Mouse (Mus musculus): ENCODE measurements around the gene Scai. TPM values are rescaled to one million over a fixed set of nuclear protein-coding genes. Genes with fewer than 3 reads are reported as not detected.

Gene Scai
- polyA plus RNA-seq (2017; shearing (Covaris generic)): 10 to 100 TPM; 12.8 to 16.7 TPM

DNA sequence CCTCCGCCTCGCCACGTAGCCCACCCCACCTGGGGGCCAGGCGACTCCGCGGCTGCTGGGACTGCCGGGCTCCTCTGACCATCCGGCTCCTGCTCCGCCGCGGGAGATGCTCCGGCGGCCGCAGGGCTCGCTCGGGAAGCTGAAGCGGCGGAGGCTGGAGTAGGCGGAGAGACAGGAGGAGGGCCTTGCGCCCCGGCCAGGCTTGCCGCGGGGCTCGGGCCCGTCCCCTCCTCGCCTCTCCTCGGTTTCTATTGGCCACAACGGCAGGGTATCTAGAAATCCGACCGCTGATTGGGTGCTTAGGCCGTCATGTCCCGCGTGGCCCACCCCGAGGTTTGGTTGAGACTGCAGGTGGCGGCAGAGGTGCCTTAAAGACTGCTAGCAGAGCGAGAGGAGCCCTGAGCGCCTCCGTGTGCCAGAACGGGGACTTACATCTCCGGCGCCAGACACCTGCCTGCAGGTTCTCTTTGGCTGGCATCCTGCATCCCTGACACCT is at the start of gene Scai:
Gene Scai, minus strand, starts transcription at position 174 of the 496 bp plus-strand sequence.
- peak; percentile 97 for ATAC-seq

- no peak for ATAC-seq
Measured at GRCm38 (mm10) chr2:39226731-39227130, 36.2 kb upstream of the Scai start.

- peak; percentile 96 for ATAC-seq
Measured at GRCm38 (mm10) chr2:39226019-39226640, 35.6 kb upstream of the Scai start, which contains the start of gene Ppp6c. Gene Ppp6c, minus strand, starts transcription at chr2:39226451.

DNA sequence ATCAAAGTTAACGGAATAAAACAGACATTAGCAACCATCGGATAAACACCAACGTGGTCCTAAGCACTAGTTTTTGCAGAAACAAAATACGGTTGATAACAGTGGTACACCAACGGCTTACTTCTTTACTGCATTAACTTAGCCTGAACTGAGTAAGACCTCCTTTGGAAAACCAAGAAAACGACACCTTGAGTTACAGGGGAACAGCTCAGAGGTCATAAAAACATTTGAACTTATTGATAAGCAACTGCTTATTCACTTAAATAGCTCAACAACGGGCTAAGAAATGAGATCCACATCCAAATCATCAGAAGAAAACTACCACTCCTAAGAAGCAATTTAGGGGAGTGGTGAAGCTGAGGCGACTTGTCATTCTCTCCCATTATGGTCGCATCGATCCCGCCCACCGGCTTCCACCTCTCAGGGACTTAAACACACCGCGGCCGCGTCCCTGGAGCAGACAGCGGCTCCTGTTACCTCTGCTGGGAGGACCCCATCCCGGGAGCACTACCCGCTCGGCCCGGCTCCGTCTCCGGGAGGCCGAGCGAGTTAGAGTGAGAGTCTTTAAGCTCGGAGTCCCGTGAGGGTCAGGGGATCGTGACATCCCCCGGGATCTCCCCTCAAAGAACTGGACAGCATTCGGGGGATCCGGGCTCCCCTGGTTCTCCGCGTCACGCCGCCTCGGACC is 34.9 kb upstream of the Scai start:
- ATAC-seq: peak; percentile 35

DNA sequence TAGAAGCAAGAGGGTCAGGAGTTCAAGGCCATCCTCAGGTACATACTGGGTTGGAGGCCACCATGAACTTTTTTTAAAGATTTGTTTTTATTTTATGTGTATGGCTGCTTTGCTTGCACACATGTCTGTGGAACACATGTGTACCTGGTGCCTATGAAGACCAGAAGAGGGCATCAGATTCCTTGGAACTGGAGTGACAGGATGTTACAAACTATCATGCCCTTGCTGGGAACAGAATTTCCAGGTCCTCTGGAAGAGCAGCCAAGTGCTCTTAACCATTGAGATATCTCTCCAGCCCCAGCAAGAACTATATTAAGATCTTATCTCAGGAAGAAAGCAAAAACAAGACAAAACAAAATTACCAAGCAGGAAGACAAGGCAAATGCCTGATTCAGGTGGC is 34.1 kb upstream of the Scai start:
- no peak for ATAC-seq

DNA sequence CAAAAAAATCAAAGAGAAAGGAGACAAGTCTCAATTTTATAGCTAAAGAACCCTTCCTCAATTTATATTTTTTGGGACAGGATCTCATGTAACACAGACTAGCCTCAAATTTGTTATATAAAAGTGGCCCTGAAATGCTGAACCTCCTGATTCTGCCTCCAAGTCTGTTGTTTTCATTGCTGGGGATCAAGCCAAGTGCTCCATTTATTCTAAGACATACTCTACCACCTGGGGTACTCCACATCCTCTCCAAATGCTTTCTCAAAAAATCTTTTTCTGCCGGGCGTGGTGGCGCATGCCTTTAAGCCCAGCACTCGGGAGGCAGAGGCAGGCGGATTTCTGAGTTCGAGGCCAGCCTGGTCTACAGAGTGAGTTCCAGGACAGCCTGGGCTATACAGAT is 29.5 kb upstream of the Scai start:
- no peak for ATAC-seq

GRCm38 (mm10) chr2:39219034-39219433 is 28.5 kb upstream of the Scai start:
- no peak for ATAC-seq

- ATAC-seq: no peak
Measured at GRCm38 (mm10) chr2:39217150-39217549, 26.6 kb upstream of the Scai start.

- no peak for ATAC-seq
Measured at GRCm38 (mm10) chr2:39210738-39211137, 20.2 kb upstream of the Scai start.

- no peak for ATAC-seq
Measured at GRCm38 (mm10) chr2:39203359-39203758, 12.8 kb upstream of the Scai start.

DNA sequence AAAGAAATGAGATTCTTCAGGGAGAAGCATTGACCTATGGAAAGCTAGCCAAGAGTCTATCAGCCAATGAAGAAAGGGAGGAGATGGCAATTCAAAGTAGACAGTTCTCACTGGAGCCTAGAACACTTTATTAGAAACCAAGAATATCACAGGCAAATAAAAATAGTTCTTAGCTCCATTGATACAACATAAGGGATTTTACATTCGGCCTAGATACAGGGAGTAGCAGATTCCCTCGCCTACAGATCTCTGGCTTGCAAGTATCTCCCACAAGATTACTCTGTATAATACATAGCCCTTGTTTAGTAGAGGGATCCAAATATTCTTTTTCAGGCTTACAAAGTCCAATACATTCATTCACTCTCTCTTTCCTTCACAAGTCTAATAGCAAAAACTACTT is 4.3 kb upstream of the Scai start:
- ATAC-seq: no peak

DNA sequence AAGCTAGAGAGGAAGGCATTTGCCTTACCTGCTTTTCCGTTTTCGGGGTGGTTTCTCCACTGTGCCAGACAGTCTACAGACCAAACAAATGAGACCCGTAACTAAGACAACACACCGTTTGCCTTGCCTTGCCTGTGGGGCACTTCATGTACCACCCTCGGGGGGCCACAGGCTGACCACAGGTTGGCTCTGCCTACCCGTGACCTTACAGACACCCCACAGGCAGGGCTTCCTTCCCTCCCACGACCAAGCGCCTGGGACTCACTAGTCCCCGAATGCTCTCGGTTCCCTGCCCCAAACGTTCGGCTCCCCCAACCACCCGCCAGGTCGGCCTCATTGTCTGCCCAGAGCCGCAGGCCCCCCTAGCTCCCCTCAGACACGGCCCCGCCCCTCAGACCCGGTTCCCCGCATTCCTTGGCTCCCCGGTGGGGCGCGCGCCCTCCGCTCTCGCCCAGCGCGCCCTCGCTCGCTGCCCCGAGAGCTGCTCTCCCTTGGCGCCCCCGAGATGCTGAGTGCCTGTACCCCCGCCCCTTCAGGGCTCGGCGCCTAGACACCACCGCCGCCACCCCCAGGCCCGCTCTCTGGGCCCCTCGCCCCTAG is 473 bp downstream of the Scai start:
- peak; percentile 18 for ATAC-seq

DNA sequence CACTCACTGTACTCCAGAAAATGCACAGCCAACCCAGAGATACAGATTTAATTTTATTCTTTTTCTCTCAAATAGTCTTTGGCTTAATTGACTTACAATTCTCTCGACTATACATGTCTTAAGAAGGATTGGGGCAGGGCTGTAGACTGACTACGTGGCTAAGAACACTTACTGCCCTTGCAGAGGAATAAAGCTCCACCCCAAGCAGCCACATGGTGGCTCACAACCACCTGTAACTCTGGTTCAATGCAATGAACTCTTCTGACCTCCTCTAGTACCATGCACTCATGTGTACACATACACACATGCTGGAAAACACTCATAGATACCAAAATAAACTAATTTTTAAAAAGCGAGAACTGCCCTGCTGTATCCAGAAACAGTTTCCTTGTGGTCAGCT is 4.6 kb downstream of the Scai start:
- no peak for ATAC-seq

DNA sequence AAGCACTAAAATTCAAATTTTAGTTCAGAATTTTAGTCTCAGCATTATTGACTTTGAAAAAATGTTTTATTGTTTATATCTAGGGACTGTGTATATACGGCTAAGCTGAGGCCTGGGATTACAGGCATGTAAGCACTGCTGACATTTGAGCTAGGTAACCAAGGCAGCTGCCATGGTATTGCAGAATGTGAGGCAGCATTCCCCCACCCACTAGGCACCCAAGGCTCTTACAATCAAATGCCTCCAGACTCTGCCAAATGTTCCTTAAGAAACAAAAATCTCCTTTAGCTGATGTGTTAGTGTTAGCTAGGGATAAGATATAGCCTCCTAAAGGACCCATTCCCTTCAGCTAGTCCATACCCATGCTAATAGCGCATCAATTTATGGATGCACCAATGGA is 6.9 kb downstream of the Scai start:
- ATAC-seq: no peak

DNA sequence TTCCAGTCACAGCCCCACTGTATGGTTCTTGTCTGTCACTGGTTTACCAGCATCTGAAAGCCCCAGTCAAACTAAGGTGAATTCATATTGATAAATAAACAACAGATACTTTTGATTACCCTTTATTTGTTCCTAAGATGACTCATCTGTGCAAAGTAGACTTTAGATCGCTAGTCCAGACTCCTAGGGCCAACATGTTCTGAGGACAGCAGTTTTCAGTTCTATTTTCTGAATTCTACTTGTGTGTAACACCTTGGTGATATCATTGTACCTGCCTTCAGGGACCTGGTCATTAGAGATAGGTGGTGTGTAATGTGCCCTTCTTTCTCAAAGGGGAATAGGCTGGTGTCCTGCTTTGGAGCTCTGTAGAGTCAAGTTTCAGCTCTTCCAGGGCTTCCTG is 29.5 kb downstream of the Scai start:
- no peak for ATAC-seq

DNA sequence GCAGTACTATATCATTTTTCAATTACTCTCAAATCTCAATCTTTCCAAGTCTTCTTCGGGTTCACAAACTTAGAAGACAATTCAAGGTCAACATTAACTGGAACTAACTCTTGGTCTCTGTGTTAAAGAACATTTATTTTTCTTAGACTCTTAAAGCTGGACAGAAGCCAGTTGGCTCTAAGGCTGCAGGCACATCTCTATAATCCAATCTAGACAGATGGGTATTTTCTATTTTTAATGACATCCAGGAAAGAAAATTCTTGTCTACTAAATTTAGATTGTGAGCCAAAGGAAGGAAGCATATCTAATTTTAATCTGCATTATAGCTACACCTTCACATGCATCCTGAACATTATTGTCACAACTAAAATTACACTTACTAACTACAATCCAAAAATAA is 32.6 kb downstream of the Scai start:
- no peak for ATAC-seq

- no peak for ATAC-seq
Measured at GRCm38 (mm10) chr2:39156821-39157220, 33.7 kb downstream of the Scai start.

- ATAC-seq: no peak
Measured at GRCm38 (mm10) chr2:39150943-39151342, 39.6 kb downstream of the Scai start.

GRCm38 (mm10) chr2:39148075-39148474 is 42.5 kb downstream of the Scai start:
- ATAC-seq: no peak

- no peak for ATAC-seq
Measured at GRCm38 (mm10) chr2:39146469-39146868, 44.1 kb downstream of the Scai start.

DNA sequence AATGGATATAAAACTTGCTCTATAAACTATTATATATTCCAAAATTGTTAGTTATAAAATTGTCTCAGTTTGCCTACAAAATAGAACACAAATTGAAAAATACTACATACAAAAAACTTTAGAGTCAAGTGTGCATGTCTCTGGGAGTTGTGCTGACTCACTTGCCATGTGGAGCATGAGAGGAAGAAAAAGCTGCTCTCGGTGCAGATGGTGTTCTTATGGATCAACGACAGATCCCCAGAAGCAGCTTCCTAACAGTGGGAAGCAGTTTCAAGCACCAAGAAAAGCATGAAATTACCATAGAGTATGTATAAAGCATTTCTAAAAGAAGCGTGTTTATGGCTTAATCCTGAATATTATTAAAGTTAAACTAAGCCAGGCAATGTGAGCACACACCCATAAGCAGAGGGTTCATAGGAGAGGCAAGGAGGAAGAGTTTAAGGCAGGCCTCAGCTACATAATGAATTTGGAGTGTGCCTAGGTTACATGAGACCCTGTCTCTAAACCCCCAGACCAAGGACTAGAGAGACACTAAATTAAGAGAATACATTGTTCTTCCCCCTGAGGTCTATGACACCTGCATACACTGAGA is 48.1 kb downstream of the Scai start:
- no peak for ATAC-seq

DNA sequence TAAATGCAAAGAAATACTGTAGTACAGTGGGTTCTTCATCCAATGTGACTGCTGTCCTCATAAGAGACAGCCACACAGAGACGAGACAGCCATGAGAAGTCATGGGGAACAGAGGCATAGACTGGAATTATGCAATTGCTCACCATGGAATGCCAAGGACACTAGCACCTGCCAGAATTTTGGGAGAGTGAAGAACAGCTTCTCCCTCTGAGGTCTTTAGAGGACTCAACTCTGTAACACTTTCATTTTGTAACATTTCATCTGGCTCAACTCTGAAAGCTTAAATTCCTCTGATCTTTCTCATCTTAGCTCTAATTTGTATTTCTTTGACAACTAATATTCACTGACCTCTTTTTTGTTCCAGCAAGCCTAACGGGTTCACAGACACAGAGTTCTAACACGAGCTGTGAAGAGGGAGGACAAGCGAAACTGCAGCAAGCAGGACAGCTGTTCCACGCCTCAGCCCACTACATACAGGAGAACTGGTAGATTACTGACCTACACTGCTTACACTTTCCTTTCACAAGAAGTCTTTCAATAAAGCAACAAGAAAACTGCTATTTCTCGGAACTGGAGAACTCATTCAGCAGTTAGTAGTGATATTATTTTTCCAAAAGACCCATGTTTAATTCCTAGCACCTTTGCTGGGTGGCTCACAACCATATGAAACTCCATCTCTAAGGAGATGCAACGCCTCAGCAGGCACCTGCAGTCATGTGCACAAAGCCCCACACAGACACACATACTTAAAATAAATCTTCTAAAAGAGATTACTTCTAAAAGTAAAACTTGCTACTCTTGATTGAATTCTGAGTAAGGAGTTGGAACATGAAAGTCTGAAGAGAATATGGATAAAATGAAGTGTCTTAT is 49.7 kb downstream of the Scai start:
- ATAC-seq: no peak
